Mouse (Mus musculus): ENCODE measurements at regions not wholly inside any gene's neighbourhood (a gene's known extent, or its start where the extent isn't known, plus 50 kb on each side); places are given as distances from the start of the nearest gene placed in this dataset.
A peak's percentile ranks its signal among the peaks of the same experiment; 100 is the strongest.
"Not testable (repeated sequence)": the region's sequence is repeated elsewhere in the genome, so short reads cannot be mapped to it uniquely, and the experiment has no call there.

- DNase-seq = peak; percentile 31
Measured at GRCm38 (mm10) chr10:118973324-118973723, 103.3 kb upstream of the Dyrk2 start.

GRCm38 (mm10) chr10:118972626-118973025 lies 102.6 kb upstream of the Dyrk2 start:
- no peak for DNase-seq

GRCm38 (mm10) chr10:118970457-118971175 lies 100.6 kb upstream of the Dyrk2 start:
- DNase-seq = no peak

- peak; percentile 29 for DNase-seq
Measured at GRCm38 (mm10) chr10:118961713-118962181, 91.7 kb upstream of the Dyrk2 start.

GRCm38 (mm10) chr10:118960076-118960475 lies 90.1 kb upstream of the Dyrk2 start:
- no peak for DNase-seq

GRCm38 (mm10) chr10:118959623-118960022 lies 89.6 kb upstream of the Dyrk2 start:
- DNase-seq = peak; percentile 75

- DNase-seq = no peak
Measured at GRCm38 (mm10) chr10:118956352-118956751, 86.3 kb upstream of the Dyrk2 start.

GRCm38 (mm10) chr10:118953440-118953839 lies 83.4 kb upstream of the Dyrk2 start:
- no peak for DNase-seq

GRCm38 (mm10) chr10:118952756-118953155 lies 82.7 kb upstream of the Dyrk2 start:
- no peak for DNase-seq

- no peak for DNase-seq
Measured at GRCm38 (mm10) chr10:118947724-118948123, 77.7 kb upstream of the Dyrk2 start.

GRCm38 (mm10) chr10:118947016-118947674 lies 77.1 kb upstream of the Dyrk2 start:
- no peak for DNase-seq

- no peak for DNase-seq
Measured at GRCm38 (mm10) chr10:118927316-118927715, 57.3 kb upstream of the Dyrk2 start.

GRCm38 (mm10) chr10:118923473-118924185 lies 53.6 kb upstream of the Dyrk2 start:
- DNase-seq = no peak

- not testable (repeated sequence) for DNase-seq
Measured at GRCm38 (mm10) chr10:118922120-118922519, 52.1 kb upstream of the Dyrk2 start.

Measured in retina, postnatal 1 day (tissue).